Mouse (Mus musculus) neural tube, embryonic 15.5 days (tissue): ENCODE measurements at regions not wholly inside any gene's neighbourhood (a gene's known extent, or its start where the extent isn't known, plus 50 kb on each side); places are given as distances from the start of the nearest gene placed in this dataset.

ENCODE experiments used
- ATAC-seq: fragments of 200-750 bp; cut with Nextera tagmentation; 2 replicates; pipeline ENCODE4 v1.8.0; 2017; ENCODE audit warnings: mild to moderate bottlenecking, moderate TSS enrichment, moderate library complexity; ENCODE audit not compliant: low FRiP score
- H3K27ac ChIP-seq: fragments of 300-500 bp; sonication (generic); replicated peaks from 2 replicates; pipeline ENCODE4 v1.5.1; 2015; ENCODE audit warnings: mild to moderate bottlenecking, inconsistent platforms
- H3K27me3 ChIP-seq: fragments of 300-500 bp; sonication (generic); replicated peaks from 2 replicates; pipeline ENCODE4 v1.6.1; 2015; ENCODE audit warnings: inconsistent platforms
- H3K36me3 ChIP-seq: fragments of 300-500 bp; sonication (generic); 2 replicates; pipeline ENCODE4 v1.6.1; 2015; ENCODE audit warnings: inconsistent platforms
- H3K4me1 ChIP-seq: fragments of 300-500 bp; sonication (generic); 2 replicates; pipeline ENCODE4 v1.6.1; 2015; ENCODE audit warnings: inconsistent platforms
- H3K4me2 ChIP-seq: fragments of 300-500 bp; sonication (generic); 2 replicates; pipeline ENCODE4 v1.6.1; 2015; ENCODE audit warnings: inconsistent platforms, mild to moderate bottlenecking, moderate library complexity
- H3K4me3 ChIP-seq: fragments of 300-500 bp; sonication (generic); replicated peaks from 2 replicates; pipeline ENCODE4 v1.5.1; 2015; ENCODE audit warnings: mild to moderate bottlenecking, inconsistent platforms
- H3K9ac ChIP-seq: fragments of 300-500 bp; sonication (generic); replicated peaks from 2 replicates; pipeline ENCODE4 v1.6.1; 2015; ENCODE audit warnings: mild to moderate bottlenecking, inconsistent platforms
- H3K9me3 ChIP-seq: fragments of 300-500 bp; sonication (generic); replicated peaks from 2 replicates; pipeline ENCODE4 v1.6.1; 2016; ENCODE audit warnings: inconsistent platforms
- WGBS: fragments of 180-500 bp; shearing (Covaris S2); methylation state at CpG from one replicate; pipeline ENCODE4 v1.1.7; 2015; ENCODE audit warnings: mixed read lengths; 5-methylcytosine and 5-hydroxymethylcytosine counted together

DNA sequence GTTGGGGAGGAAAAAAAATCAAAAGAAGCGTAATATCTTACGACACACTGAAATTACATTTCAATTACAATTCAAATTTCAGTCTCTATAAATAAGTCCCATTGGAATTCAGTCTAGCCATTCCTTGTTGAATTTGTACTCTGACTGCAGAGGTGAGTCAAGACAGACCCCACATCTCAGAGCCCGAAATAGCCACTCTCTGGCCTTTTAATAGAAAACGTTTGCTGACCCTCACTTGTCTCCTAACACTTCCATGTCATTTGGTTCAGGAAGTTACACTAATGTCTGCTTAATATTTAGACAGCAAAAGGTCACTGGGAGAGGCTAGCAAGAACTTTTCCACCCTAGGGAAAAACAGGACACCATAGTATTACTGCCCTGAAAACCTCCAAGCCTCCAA is 623.1 kb upstream of the Nox3 start:
- WGBS: 85% methylated on average over 4 of the region's 4 CpGs
- no peak for ATAC-seq
- no peak overlapping the region for H3K9ac ChIP-seq
- H3K9me3 ChIP-seq: no peaks in the 10 kb centered on the region
- no peaks in the 10 kb centered on the region for H3K36me3 ChIP-seq
- H3K27me3 ChIP-seq: no peaks in the 10 kb centered on the region
- H3K27ac ChIP-seq: no peak overlapping the region
- no peak overlapping the region for H3K4me3 ChIP-seq
- no peaks in the 10 kb centered on the region for H3K4me1 ChIP-seq
- no peak overlapping the region for H3K4me2 ChIP-seq

DNA sequence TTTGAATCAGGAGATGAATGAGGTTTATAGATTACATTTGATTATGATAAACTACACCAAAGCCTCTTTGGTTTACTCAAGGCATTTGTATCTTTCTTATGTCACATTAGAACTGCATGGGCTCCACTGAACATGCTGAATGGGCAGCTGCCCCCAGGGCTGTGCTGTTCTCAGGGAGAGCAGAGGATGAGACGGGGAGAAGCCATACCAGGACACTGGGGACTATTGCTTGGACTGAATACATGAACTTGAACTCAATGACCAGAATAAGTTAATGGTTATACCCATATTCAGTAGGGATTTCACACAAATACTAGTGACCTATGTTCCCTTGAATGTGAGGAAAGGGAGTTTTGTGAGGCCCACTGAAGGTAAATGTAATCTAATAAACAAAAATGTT is 632.7 kb upstream of the Nox3 start:
- WGBS: 72% methylated on average over 1 of the region's 1 CpGs
- no peaks in the 10 kb centered on the region for H3K36me3 ChIP-seq

DNA sequence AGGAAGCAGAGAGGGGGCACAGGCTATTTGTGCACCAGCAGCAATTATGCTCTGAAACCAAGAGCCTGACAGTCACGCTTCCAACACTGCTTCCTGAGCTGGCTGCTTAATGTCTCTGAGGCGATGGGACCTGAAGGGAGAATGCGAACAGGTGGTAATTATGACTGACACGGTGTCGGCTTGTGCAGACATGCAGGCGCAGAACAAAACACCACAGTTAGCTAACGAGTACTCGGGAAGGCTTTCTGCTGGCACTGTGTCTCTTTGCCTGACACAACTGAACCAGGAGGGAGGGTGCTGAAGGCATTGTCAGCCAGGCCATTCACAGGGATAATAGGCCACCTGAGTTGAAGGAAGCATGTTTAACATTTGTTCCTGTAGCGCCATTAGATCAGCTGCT is 635.6 kb upstream of the Nox3 start:
- 58% methylated on average over 9 of the region's 9 CpGs for WGBS
- Histone ChIP-seq H3K36me3 (no peaks in the 10 kb centered on the region), H3K9me3 (no peaks in the 10 kb centered on the region), H3K4me1 (no peaks in the 10 kb centered on the region), H3K27me3 (no peaks in the 10 kb centered on the region), H3K9ac (no peak overlapping the region), H3K4me2 (no peak overlapping the region), H3K4me3 (no peak overlapping the region), H3K27ac (no peak overlapping the region)
- ATAC-seq: no peak

More for the DNA sequence above, 632.7 kb upstream of the Nox3 start:
- Histone ChIP-seq H3K4me2 (no peak overlapping the region), H3K9ac (no peak overlapping the region), H3K27ac (no peak overlapping the region), H3K9me3 (no peaks in the 10 kb centered on the region), H3K4me3 (no peak overlapping the region), H3K4me1 (no peaks in the 10 kb centered on the region), H3K27me3 (no peaks in the 10 kb centered on the region)
- no peak for ATAC-seq

DNA sequence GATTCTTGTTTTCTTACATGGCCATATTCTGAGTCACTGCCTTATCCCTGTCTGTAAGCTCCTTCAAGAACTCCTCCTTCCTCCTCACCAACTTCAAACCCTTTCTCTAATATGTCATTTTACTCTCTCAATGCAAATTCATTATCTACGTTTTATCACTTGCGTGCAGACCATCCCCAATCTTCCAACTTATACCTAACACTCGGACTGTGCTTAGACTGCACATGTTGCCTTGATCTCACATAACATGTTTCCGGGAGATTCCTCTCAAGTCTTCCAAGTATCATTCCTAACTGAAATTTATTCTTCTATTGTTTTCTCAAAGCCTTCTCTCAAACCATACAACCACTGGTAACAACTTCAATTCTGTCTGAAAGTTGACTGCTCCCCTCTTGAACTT is 637.0 kb upstream of the Nox3 start:
- WGBS: 96% methylated on average over 4 of the region's 4 CpGs
- Histone ChIP-seq H3K9ac (no peak overlapping the region), H3K4me2 (no peak overlapping the region), H3K27ac (no peak overlapping the region), H3K36me3 (no peaks in the 10 kb centered on the region), H3K4me1 (no peaks in the 10 kb centered on the region), H3K27me3 (no peaks in the 10 kb centered on the region), H3K4me3 (no peak overlapping the region), H3K9me3 (no peaks in the 10 kb centered on the region)
- no peak for ATAC-seq

DNA sequence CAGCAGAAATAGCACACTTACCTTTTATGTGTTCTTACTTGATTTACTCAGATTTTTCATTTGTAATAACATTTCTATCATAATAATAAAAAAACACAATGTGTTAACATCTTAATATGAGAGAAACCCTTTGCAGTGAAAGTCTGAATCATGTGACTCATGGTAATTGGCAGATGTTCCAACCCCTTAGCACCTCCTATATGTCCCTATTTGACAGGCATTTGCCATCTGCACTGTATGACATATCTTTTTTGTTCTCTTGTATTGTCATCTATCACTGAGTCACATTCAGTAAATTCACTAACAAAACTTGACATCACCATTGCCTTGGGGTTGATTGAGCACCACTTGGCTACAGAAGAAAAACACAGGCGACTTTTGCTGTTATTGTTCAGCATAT is 641.1 kb upstream of the Arid1b start:
- no peak overlapping the region for H3K9ac ChIP-seq
- H3K27me3 ChIP-seq: no peaks in the 10 kb centered on the region
- no peak overlapping the region for H3K4me3 ChIP-seq
- no peaks in the 10 kb centered on the region for H3K9me3 ChIP-seq
- no peak overlapping the region for H3K4me2 ChIP-seq
- ATAC-seq: no peak
- H3K4me1 ChIP-seq: no peaks in the 10 kb centered on the region
- WGBS: 83% methylated on average over 1 of the region's 1 CpGs
- H3K27ac ChIP-seq: no peak overlapping the region
- no peaks in the 10 kb centered on the region for H3K36me3 ChIP-seq

DNA sequence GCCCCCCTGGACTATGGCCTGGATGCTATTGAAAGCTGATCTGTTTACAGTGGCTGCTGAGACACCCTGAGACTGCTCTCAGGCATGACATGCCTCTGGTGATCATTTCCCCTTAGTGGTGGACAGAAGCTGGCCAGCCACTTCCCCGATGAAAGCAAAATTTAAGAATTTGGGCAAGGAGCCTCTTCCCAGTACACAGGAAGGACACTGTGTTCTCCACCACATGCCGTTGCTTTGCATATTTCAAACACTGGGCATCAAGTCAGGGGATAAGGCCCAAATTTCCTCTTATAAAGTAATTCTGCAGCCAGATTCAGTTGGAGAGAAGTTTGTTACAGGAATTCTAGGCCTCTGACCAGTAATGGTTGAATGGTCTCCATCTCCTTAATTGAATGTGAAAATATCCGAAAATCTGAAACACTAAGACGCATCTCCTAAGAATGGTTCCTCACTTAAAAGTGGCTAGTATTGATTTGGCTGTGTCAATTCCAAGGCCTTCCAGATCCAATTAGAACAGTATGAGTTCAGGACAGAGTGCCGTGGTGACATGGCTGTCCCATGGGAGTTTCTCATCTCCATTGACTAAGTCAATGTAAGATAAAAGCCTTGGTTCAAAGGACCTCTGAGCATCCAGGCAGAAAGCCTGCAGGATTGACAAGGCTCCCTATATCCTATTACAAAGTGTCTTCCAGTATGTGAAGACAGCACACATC is 638.5 kb upstream of the Arid1b start:
- H3K9me3 ChIP-seq: no peaks in the 10 kb centered on the region
- no peaks in the 10 kb centered on the region for H3K4me1 ChIP-seq
- H3K27ac ChIP-seq: no peak overlapping the region
- H3K36me3 ChIP-seq: no peaks in the 10 kb centered on the region
- no peak overlapping the region for H3K4me3 ChIP-seq
- no peak for ATAC-seq
- H3K4me2 ChIP-seq: no peak overlapping the region
- H3K27me3 ChIP-seq: no peaks in the 10 kb centered on the region
- no peak overlapping the region for H3K9ac ChIP-seq
- 93% methylated on average over 5 of the region's 5 CpGs for WGBS

DNA sequence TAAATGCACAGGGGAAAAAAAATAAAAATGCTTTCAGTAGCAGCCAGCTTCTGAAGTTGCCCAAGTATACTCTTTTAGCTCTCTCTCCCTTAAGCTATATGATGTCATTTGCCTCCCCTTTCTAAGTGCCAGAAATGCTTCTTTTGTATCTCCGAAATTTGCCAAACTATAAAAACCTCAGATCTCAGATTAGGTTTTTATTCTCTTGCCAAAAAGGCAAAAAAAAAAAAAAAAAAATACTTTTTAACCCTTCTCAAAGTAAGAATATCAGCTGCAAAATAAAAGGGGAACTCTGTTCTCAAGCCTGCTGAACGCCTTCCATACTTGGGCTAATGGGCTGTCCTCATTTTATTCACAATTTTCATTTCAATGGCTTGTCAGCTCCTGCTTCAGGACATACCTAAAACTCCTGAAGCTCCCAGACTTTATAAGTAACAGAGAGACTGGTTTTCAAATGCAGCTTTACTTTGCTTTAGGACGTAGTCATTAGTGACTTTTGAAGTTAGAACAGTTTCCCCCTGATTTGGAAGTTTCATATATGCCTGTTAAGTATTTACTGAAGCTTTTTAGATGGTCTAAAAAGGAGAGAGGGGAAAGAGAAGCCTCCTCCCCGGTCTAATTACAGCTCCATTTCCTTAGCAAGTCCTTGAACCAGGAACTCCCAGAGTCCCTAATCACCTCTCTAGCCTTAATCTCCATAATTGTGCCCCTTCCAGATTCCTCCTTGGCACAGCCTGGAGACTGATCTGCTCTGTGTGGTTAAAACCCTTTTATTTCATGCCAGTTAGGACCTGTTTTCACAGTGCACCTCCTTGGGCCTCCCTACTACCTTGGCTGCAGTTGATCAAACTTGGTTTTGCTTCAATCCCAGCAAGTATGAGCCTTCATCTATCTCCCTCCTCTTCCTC is 633.5 kb upstream of the Arid1b start:
- Histone ChIP-seq H3K27me3 (no peaks in the 10 kb centered on the region), H3K4me2 (no peak overlapping the region), H3K9ac (no peak overlapping the region), H3K9me3 (no peaks in the 10 kb centered on the region), H3K36me3 (no peaks in the 10 kb centered on the region), H3K4me1 (no peaks in the 10 kb centered on the region), H3K27ac (no peak overlapping the region), H3K4me3 (no peak overlapping the region)
- ATAC-seq: no peak
- WGBS: 74% methylated on average over 4 of the region's 4 CpGs

DNA sequence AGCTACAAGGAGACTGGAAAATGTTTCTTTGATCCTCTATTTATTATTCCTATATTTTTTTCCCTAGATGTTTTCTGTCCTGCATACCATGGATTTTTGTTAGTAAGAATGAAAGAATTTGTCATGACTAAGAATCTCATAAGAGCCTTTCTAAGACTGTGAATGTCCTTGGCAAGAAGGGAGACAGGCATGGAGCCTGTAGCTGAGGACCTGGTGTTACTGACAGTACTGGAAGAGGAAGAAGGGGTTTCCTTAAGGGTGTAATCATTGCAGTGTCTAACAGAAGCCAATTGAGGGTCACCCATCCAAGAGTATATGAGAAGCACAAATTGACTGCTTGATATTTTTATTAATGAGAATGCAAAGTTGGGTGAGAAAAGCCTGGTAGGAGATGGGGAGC is 628.3 kb upstream of the Arid1b start:
- Histone ChIP-seq H3K27ac (no peak overlapping the region), H3K4me3 (no peak overlapping the region), H3K9me3 (no peaks in the 10 kb centered on the region), H3K27me3 (no peaks in the 10 kb centered on the region), H3K9ac (no peak overlapping the region), H3K36me3 (no peaks in the 10 kb centered on the region), H3K4me2 (no peak overlapping the region), H3K4me1 (no peaks in the 10 kb centered on the region)
- no peak for ATAC-seq

DNA sequence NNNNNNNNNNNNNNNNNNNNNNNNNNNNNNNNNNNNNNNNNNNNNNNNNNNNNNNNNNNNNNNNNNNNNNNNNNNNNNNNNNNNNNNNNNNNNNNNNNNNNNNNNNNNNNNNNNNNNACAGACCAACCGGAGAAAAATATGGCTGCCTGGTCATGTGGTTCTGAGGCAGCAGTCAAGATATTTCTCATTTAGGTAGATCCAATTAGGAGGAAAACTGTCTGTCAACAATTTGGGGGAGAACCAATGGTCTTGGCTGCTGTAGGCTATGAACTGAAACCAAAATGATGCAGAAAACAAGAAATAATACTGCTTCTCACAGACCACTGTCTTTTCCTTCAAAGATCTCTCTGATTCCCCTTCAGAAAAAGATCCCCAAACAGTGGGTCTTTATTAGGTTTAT is 613.7 kb upstream of the Arid1b start:
- no peak overlapping the region for H3K4me2 ChIP-seq
- no peaks in the 10 kb centered on the region for H3K27me3 ChIP-seq
- H3K9ac ChIP-seq: no peak overlapping the region
- no peaks in the 10 kb centered on the region for H3K9me3 ChIP-seq
- H3K4me1 ChIP-seq: no peaks in the 10 kb centered on the region
- WGBS: 92% methylated on average over 1 of the region's 1 CpGs
- H3K27ac ChIP-seq: no peak overlapping the region
- no peak overlapping the region for H3K4me3 ChIP-seq
- H3K36me3 ChIP-seq: no peaks in the 10 kb centered on the region
- no peak for ATAC-seq

DNA sequence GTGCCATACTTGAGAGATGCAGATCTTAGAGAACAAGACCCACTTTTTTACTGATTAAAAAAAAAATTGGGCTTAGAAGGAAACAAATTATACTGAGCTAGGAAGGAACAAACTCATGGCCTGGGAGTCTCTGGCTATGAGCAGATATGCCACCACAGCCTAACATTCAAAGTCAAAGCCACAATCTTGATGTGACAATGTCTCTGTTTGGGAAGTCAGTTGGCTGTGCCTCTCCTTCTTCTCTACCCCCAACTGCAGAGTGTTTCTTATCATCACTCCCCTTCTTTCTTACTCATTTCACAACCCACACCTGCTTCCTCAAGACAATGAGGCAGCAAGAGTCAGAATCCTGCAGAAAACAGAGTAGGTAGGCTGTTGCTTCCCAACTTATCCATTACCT is 613.3 kb upstream of the Arid1b start:
- Histone ChIP-seq H3K27ac (no peak overlapping the region), H3K27me3 (no peaks in the 10 kb centered on the region), H3K4me3 (no peak overlapping the region), H3K4me2 (no peak overlapping the region), H3K9me3 (no peaks in the 10 kb centered on the region), H3K9ac (no peak overlapping the region), H3K36me3 (no peaks in the 10 kb centered on the region), H3K4me1 (no peaks in the 10 kb centered on the region)
- ATAC-seq: no peak

DNA sequence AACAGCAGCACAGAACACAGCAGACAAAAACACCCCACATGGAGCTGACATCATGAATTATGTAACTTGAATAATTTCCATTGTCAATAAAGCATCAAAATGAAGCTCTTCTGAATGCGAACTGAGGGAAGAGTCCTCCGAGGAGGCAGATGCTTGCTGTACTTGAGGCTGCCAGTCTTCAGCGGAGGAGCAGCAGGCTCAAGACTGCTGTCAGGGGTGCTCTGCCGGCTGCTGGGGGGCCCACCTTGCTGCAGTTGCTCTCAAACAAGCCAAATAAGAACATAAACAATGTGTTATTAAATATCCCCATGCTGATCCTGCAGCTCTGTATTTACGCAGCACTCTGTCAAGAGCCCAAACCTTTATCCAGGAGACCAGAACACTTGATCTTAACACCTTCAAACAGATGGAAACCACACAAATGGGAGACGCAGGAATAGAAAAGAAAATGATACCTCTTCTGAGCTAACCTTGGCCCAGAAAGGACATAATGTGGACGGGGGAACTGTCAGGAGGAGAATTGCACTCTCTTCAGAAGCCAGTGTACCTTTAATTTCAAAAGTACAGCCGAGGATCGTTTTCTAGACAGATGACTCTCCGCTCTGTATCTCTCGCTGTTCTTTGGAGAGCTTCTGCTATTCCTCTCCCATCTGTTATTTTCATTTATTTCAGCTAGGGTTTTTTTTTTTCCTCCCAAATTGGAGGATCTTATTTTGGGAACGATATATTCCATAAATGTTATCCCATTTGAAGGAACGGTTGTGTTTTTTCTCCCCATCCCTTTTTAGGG is 612.0 kb upstream of the Arid1b start:
- WGBS: 78% methylated on average over 13 of the region's 13 CpGs
- Histone ChIP-seq H3K4me3 (no peak overlapping the region), H3K9ac (no peak overlapping the region), H3K4me2 (no peak overlapping the region), H3K27me3 (no peaks in the 10 kb centered on the region), H3K9me3 (no peaks in the 10 kb centered on the region), H3K36me3 (no peaks in the 10 kb centered on the region), H3K4me1 (no peaks in the 10 kb centered on the region), H3K27ac (no peak overlapping the region)
- no peak for ATAC-seq

DNA sequence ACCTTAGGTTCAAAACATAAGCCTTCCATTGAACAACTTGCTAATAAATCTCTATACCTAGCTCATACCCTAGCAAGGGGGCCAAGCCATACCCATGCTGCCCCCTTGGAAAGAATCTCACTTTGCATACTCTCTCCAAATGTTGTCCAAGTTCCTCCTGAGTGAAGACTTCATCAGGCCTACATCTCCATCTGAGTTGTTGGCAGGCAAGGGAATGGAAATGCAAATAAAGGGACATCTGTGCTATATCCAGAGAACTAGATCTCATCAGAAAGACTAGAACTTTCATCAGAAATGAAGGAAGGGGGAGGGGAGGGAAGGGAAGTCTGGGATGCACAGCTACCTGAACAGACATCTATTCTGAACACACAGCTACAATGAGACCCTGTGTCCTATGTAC is 611.4 kb upstream of the Arid1b start:
- ATAC-seq: no peak
- no peak overlapping the region for H3K4me3 ChIP-seq
- no peak overlapping the region for H3K9ac ChIP-seq
- no peaks in the 10 kb centered on the region for H3K9me3 ChIP-seq
- no peak overlapping the region for H3K4me2 ChIP-seq
- no peaks in the 10 kb centered on the region for H3K36me3 ChIP-seq
- no peaks in the 10 kb centered on the region for H3K4me1 ChIP-seq
- H3K27ac ChIP-seq: no peak overlapping the region
- no peaks in the 10 kb centered on the region for H3K27me3 ChIP-seq
